Mouse (Mus musculus): ENCODE measurements around the gene Disp3. TPM values are rescaled to one million over a fixed set of nuclear protein-coding genes. Genes with fewer than 3 reads are reported as not detected.

Gene Disp3
- polyA plus RNA-seq (2015; fragmentation: Nextera tagmentation; extraction: Ambion mirVana): 0.02 and 0.12 TPM in 2 replicates

- H3K4me1 ChIP-seq (ENCODE audit: insufficient read depth, low read depth, low read length): no peaks in the 10 kb centered on the region
- H3K9me3 ChIP-seq (ENCODE audit: low read length): no peaks in the 10 kb centered on the region
- peak within 1 kb of the TSS; percentile 38 for H3K4me2 ChIP-seq (replicated peaks; ENCODE audit: low read depth, low read length)
- TF ChIP-seq CTCF (IDR thresholded peaks at IDR 0.05) (no peak), EP300 (IDR thresholded peaks at IDR 0.05) (no peak)
- H3K4me3 ChIP-seq (ENCODE audit: low read depth, low read length): peak within 1 kb of the TSS; percentile 8; the same call in 1 of the 2 replicates
- no peak within 1 kb of the TSS for H3K9ac ChIP-seq (replicated peaks; ENCODE audit: low read depth)
- under 1% methylated on average over 46 of the region's 54 CpGs for WGBS
- DNase-seq (ENCODE audit: low spot score) (no peak), ATAC-seq (no peak)
- H3K27me3 ChIP-seq (replicated peaks; ENCODE audit: insufficient read depth, low read length): peaks cover 16% of the 10 kb centered on the region
- no peaks in the 10 kb centered on the region for H3K36me3 ChIP-seq (ENCODE audit: insufficient read depth, low read length)
- H3K27ac ChIP-seq (ENCODE audit: low read length): no peak within 1 kb of the TSS
Measured at GRCm38 (mm10) chr4:148287476-148288054, at the start of gene Disp3. Disp3 (minus strand) TSS chr4:148287965.

- Histone ChIP-seq H3K4me2 (replicated peaks; ENCODE audit: low read depth, low read length) (no peak overlapping the region), H3K4me1 (ENCODE audit: insufficient read depth, low read depth, low read length) (no peaks in the 10 kb centered on the region), H3K27me3 (replicated peaks; ENCODE audit: insufficient read depth, low read length) (no peaks in the 10 kb centered on the region), H3K9ac (replicated peaks; ENCODE audit: low read depth) (no peak overlapping the region), H3K4me3 (ENCODE audit: low read depth, low read length) (no peak overlapping the region), H3K36me3 (ENCODE audit: insufficient read depth, low read length) (no peaks in the 10 kb centered on the region), H3K9me3 (ENCODE audit: low read length) (no peaks in the 10 kb centered on the region), H3K27ac (ENCODE audit: low read length) (no peak overlapping the region)
- ATAC-seq (no peak), DNase-seq (ENCODE audit: low spot score) (no peak)
- TF ChIP-seq EP300 (IDR thresholded peaks at IDR 0.05): no peak
- TF ChIP-seq CTCF (IDR thresholded peaks at IDR 0.05): no peak
- WGBS: 61% methylated on average over 2 of the region's 2 CpGs
Measured at GRCm38 (mm10) chr4:148330269-148330668, 42.5 kb upstream of the Disp3 start.

GRCm38 (mm10) chr4:148329431-148329830 lies 41.7 kb upstream of the Disp3 start:
- Histone ChIP-seq H3K27ac (ENCODE audit: low read length) (no peak overlapping the region), H3K4me3 (ENCODE audit: low read depth, low read length) (no peak overlapping the region), H3K4me1 (ENCODE audit: insufficient read depth, low read depth, low read length) (no peaks in the 10 kb centered on the region), H3K9ac (replicated peaks; ENCODE audit: low read depth) (no peak overlapping the region), H3K9me3 (ENCODE audit: low read length) (no peaks in the 10 kb centered on the region), H3K27me3 (replicated peaks; ENCODE audit: insufficient read depth, low read length) (no peaks in the 10 kb centered on the region), H3K36me3 (ENCODE audit: insufficient read depth, low read length) (no peaks in the 10 kb centered on the region), H3K4me2 (replicated peaks; ENCODE audit: low read depth, low read length) (no peak overlapping the region)
- TF ChIP-seq CTCF (IDR thresholded peaks at IDR 0.05) (no peak), EP300 (IDR thresholded peaks at IDR 0.05) (no peak)
- no peak for DNase-seq (ENCODE audit: low spot score)
- no peak for ATAC-seq
- WGBS: 51% methylated on average over 11 of the region's 11 CpGs

- no peaks in the 10 kb centered on the region for H3K27me3 ChIP-seq (replicated peaks; ENCODE audit: insufficient read depth, low read length)
- no peak overlapping the region for H3K9ac ChIP-seq (replicated peaks; ENCODE audit: low read depth)
- 76% methylated on average over 1 of the region's 1 CpGs for WGBS
- TF ChIP-seq EP300 (IDR thresholded peaks at IDR 0.05): no peak
- TF ChIP-seq CTCF (IDR thresholded peaks at IDR 0.05): no peak
- no peak for ATAC-seq
- H3K4me2 ChIP-seq (replicated peaks; ENCODE audit: low read depth, low read length): no peak overlapping the region
- DNase-seq (ENCODE audit: low spot score): no peak
- no peaks in the 10 kb centered on the region for H3K9me3 ChIP-seq (ENCODE audit: low read length)
- H3K36me3 ChIP-seq (ENCODE audit: insufficient read depth, low read length): no peaks in the 10 kb centered on the region
- no peaks in the 10 kb centered on the region for H3K4me1 ChIP-seq (ENCODE audit: insufficient read depth, low read depth, low read length)
- H3K27ac ChIP-seq (ENCODE audit: low read length): no peak overlapping the region
- H3K4me3 ChIP-seq (ENCODE audit: low read depth, low read length): no peak overlapping the region
Measured at GRCm38 (mm10) chr4:148328237-148328636, 40.5 kb upstream of the Disp3 start.

- Histone ChIP-seq H3K9ac (replicated peaks; ENCODE audit: low read depth) (no peak overlapping the region), H3K4me3 (ENCODE audit: low read depth, low read length) (no peak overlapping the region), H3K36me3 (ENCODE audit: insufficient read depth, low read length) (no peaks in the 10 kb centered on the region), H3K27ac (ENCODE audit: low read length) (no peak overlapping the region), H3K4me2 (replicated peaks; ENCODE audit: low read depth, low read length) (no peak overlapping the region), H3K27me3 (replicated peaks; ENCODE audit: insufficient read depth, low read length) (no peaks in the 10 kb centered on the region), H3K9me3 (ENCODE audit: low read length) (no peaks in the 10 kb centered on the region), H3K4me1 (ENCODE audit: insufficient read depth, low read depth, low read length) (no peaks in the 10 kb centered on the region)
- TF ChIP-seq CTCF (IDR thresholded peaks at IDR 0.05) (no peak), EP300 (IDR thresholded peaks at IDR 0.05) (no peak)
- DNase-seq (ENCODE audit: low spot score) (peak; percentile 20), ATAC-seq (peak; percentile 48; the same call in 1 of the 2 replicates)
- WGBS: 17% methylated on average over 19 of the region's 19 CpGs
Measured at GRCm38 (mm10) chr4:148327266-148327997, 39.7 kb upstream of the Disp3 start.

- Histone ChIP-seq H3K9ac (replicated peaks; ENCODE audit: low read depth) (no peak overlapping the region), H3K4me2 (replicated peaks; ENCODE audit: low read depth, low read length) (no peak overlapping the region), H3K27ac (ENCODE audit: low read length) (no peak overlapping the region), H3K4me3 (ENCODE audit: low read depth, low read length) (no peak overlapping the region), H3K36me3 (ENCODE audit: insufficient read depth, low read length) (no peaks in the 10 kb centered on the region), H3K4me1 (ENCODE audit: insufficient read depth, low read depth, low read length) (no peaks in the 10 kb centered on the region), H3K9me3 (ENCODE audit: low read length) (no peaks in the 10 kb centered on the region), H3K27me3 (replicated peaks; ENCODE audit: insufficient read depth, low read length) (no peaks in the 10 kb centered on the region)
- 61% methylated on average over 8 of the region's 8 CpGs for WGBS
- ATAC-seq: no peak
- no peak for DNase-seq (ENCODE audit: low spot score)
- TF ChIP-seq EP300 (IDR thresholded peaks at IDR 0.05) (no peak), CTCF (IDR thresholded peaks at IDR 0.05) (no peak)
Measured at GRCm38 (mm10) chr4:148326791-148327190, 39.0 kb upstream of the Disp3 start.
